Mouse (Mus musculus) MEL (cell line): ENCODE measurements around the gene Serinc2. TPM values are rescaled to one million over a fixed set of nuclear protein-coding genes. Genes with fewer than 3 reads are reported as not detected.

Source experiments
- DNase-seq: peaks from one replicate; pipeline ENCODE4 v3.0.0; 2011; ENCODE audit warnings: low read depth, low spot score
- H3K27ac ChIP-seq: 2 replicates; pipeline ENCODE4 v1.5.1; 2012; ENCODE audit warnings: low read depth, mild to moderate bottlenecking, control low read depth, low read length, moderate library complexity; ENCODE audit not compliant: control insufficient read depth
- H3K27me3 ChIP-seq, 2 experiments: fragments of 150-350 bp in 1 of 2; sonication (generic) in 1 of 2; 2 replicates each; pipeline ENCODE4 v1.6.1; 2012; ENCODE audit warnings: low read length in 2 of 2, mild to moderate bottlenecking in 2 of 2, improper control_type of control experiment in 1 of 2, moderate library complexity in 1 of 2; ENCODE audit not compliant: insufficient read depth in 2 of 2, control insufficient read depth in 1 of 2
- H3K36me3 ChIP-seq, 2 experiments: 2 replicates each; pipeline ENCODE4 v1.6.1; 2012 to 2014; ENCODE audit warnings: low read length in 2 of 2, improper control_type of control experiment in 1 of 2, inconsistent platforms in 1 of 2, mild to moderate bottlenecking in 1 of 2; ENCODE audit not compliant: insufficient read depth in 2 of 2, control insufficient read depth in 1 of 2
- H3K4me1 ChIP-seq, 2 experiments: fragments of 150-350 bp in 1 of 2; sonication (generic) in 1 of 2; 2 replicates each; pipeline ENCODE4 v1.6.1; 2012; ENCODE audit warnings: low read length in 2 of 2, improper control_type of control experiment in 1 of 2, mild to moderate bottlenecking in 1 of 2; ENCODE audit not compliant: insufficient read depth in 2 of 2, control insufficient read depth in 1 of 2
- H3K4me3 ChIP-seq, 2 experiments: fragments of 150-350 bp in 1 of 2; sonication (generic) in 1 of 2; 2 replicates each; pipeline ENCODE4 v1.5.1; 2012; ENCODE audit warnings: low read depth in 2 of 2, low read length in 2 of 2, mild to moderate bottlenecking in 2 of 2, moderate library complexity in 2 of 2, control low read depth in 1 of 2, improper control_type of control experiment in 1 of 2; ENCODE audit not compliant: control insufficient read depth in 1 of 2, insufficient read depth in 1 of 2
- H3K79me2 ChIP-seq: 2 replicates; pipeline ENCODE4 v1.6.1; 2012; ENCODE audit warnings: mild to moderate bottlenecking, low read length, moderate library complexity; ENCODE audit not compliant: control insufficient read depth, poor library complexity, insufficient read depth
- H3K9ac ChIP-seq: 2 replicates; pipeline ENCODE4 v1.6.1; 2012; ENCODE audit warnings: low read depth, mild to moderate bottlenecking, control low read depth, low read length, moderate library complexity; ENCODE audit not compliant: control insufficient read depth, poor library complexity, severe bottlenecking
- H3K9me3 ChIP-seq: fragments of 150-350 bp; sonication (generic); replicated peaks from 2 replicates; pipeline ENCODE4 v1.6.1; 2012; ENCODE audit warnings: mild to moderate bottlenecking, low read length, improper control_type of control experiment, moderate library complexity; ENCODE audit not compliant: insufficient read depth
- CHD2 ChIP-seq: IDR thresholded peaks from 2 replicates; pipeline ENCODE4 v1.6.1; 2011; ENCODE audit warnings: low read length, improper control_type of control experiment
- CTCF ChIP-seq, 3 experiments: IDR thresholded peaks in 2 of 3; conservative IDR thresholded peaks in 1 of 3; 2 replicates each; pipeline ENCODE4 v1.5.1; 2011 to 2012; ENCODE audit warnings: low read length in 3 of 3, low read depth in 2 of 3, mild to moderate bottlenecking in 2 of 3, improper control_type of control experiment in 1 of 3, inconsistent platforms in 1 of 3, mixed read lengths in 1 of 3, moderate library complexity in 1 of 3; ENCODE audit not compliant: control insufficient read depth in 1 of 3, insufficient read depth in 1 of 3, poor library complexity in 1 of 3, severe bottlenecking in 1 of 3
- E2F4 ChIP-seq: IDR thresholded peaks from 2 replicates; pipeline ENCODE4 v1.6.1; 2011; ENCODE audit warnings: low read depth, low read length, improper control_type of control experiment, borderline replicate concordance
- ELF1 ChIP-seq: IDR thresholded peaks from 2 replicates; pipeline ENCODE4 v1.6.1; 2014; ENCODE audit warnings: low read depth, mild to moderate bottlenecking, inconsistent platforms, low read length, improper control_type of control experiment, moderate library complexity
- EP300 ChIP-seq, 2 experiments: IDR thresholded peaks; 2 replicates each; pipeline ENCODE4 v1.6.1; 2011; ENCODE audit warnings: improper control_type of control experiment in 2 of 2, low read length in 2 of 2, low read depth in 1 of 2, mild to moderate bottlenecking in 1 of 2
- GATA1 ChIP-seq: IDR thresholded peaks from 2 replicates; pipeline ENCODE4 v1.6.1; 2011; ENCODE audit warnings: low read depth, low read length, improper control_type of control experiment
- HCFC1 ChIP-seq: IDR thresholded peaks from 2 replicates; pipeline ENCODE4 v1.6.1; 2012; ENCODE audit warnings: low read depth, mild to moderate bottlenecking, inconsistent platforms, low read length, improper control_type of control experiment, moderate library complexity
- JUND ChIP-seq: IDR thresholded peaks from 2 replicates; pipeline ENCODE4 v1.6.1; 2011; ENCODE audit warnings: low read depth, mild to moderate bottlenecking, improper control_type of control experiment, low read length
- KAT2A ChIP-seq: conservative IDR thresholded peaks from 2 replicates; pipeline ENCODE4 v1.6.1; 2012; ENCODE audit warnings: low read depth, low read length, improper control_type of control experiment, inconsistent platforms
- MAFK ChIP-seq: IDR thresholded peaks from 2 replicates; pipeline ENCODE4 v1.6.1; 2011; ENCODE audit warnings: low read depth, mild to moderate bottlenecking, low read length, improper control_type of control experiment, borderline replicate concordance
- MEF2A ChIP-seq: IDR thresholded peaks from 2 replicates; pipeline ENCODE4 v1.6.1; 2014; ENCODE audit warnings: low read depth, mild to moderate bottlenecking, inconsistent platforms, low read length, improper control_type of control experiment; ENCODE audit not compliant: poor library complexity, insufficient replicate concordance, severe bottlenecking; ENCODE audit errors: extremely low read depth
- MYC ChIP-seq: IDR thresholded peaks from 2 replicates; pipeline ENCODE4 v1.6.1; 2011; ENCODE audit warnings: low read depth, mild to moderate bottlenecking, low read length, improper control_type of control experiment, moderate library complexity
- NRF1 ChIP-seq: IDR thresholded peaks from 2 replicates; pipeline ENCODE4 v1.6.1; 2014; ENCODE audit warnings: low read depth, mild to moderate bottlenecking, inconsistent platforms, low read length, improper control_type of control experiment, moderate library complexity; ENCODE audit not compliant: poor library complexity, insufficient read depth, severe bottlenecking
- POLR2AphosphoS2 ChIP-seq: IDR thresholded peaks from 2 replicates; pipeline ENCODE4 v1.6.1; 2011; ENCODE audit warnings: low read length, improper control_type of control experiment
- POLR2AphosphoS5 ChIP-seq: IDR thresholded peaks from 2 replicates; pipeline ENCODE4 v1.6.1; 2012; ENCODE audit warnings: low read depth, borderline replicate concordance, mild to moderate bottlenecking, inconsistent platforms, low read length, moderate library complexity, mixed read lengths
- RAD21 ChIP-seq: IDR thresholded peaks from 2 replicates; pipeline ENCODE4 v1.6.1; 2011; ENCODE audit warnings: mild to moderate bottlenecking, low read depth, low read length, improper control_type of control experiment
- RCOR1 ChIP-seq: IDR thresholded peaks from 2 replicates; pipeline ENCODE4 v1.6.1; 2012; ENCODE audit warnings: low read depth, mild to moderate bottlenecking, inconsistent platforms, low read length, improper control_type of control experiment
- SIN3A ChIP-seq: IDR thresholded peaks from 2 replicates; pipeline ENCODE4 v1.6.1; 2012; ENCODE audit warnings: low read length, improper control_type of control experiment, inconsistent platforms
- TAL1 ChIP-seq: IDR thresholded peaks from 2 replicates; pipeline ENCODE4 v1.6.1; 2012; ENCODE audit warnings: mild to moderate bottlenecking, inconsistent platforms, low read length, moderate library complexity, mixed read lengths
- TBP ChIP-seq: IDR thresholded peaks from 2 replicates; pipeline ENCODE4 v1.8.0; 2011; ENCODE audit warnings: low read depth, low read length, improper control_type of control experiment
- TCF12 ChIP-seq: IDR thresholded peaks from 2 replicates; pipeline ENCODE4 v1.6.1; 2014; ENCODE audit warnings: low read depth, mild to moderate bottlenecking, inconsistent platforms, low read length, improper control_type of control experiment, moderate library complexity
- USF2 ChIP-seq, 2 experiments: IDR thresholded peaks; 2 replicates each; pipeline ENCODE4 v1.6.1; 2011 to 2012; ENCODE audit warnings: improper control_type of control experiment in 2 of 2, low read length in 2 of 2, borderline replicate concordance in 1 of 2, inconsistent platforms in 1 of 2, low read depth in 1 of 2, mild to moderate bottlenecking in 1 of 2; ENCODE audit not compliant: insufficient read depth in 1 of 2
- ZMIZ1 ChIP-seq: IDR thresholded peaks from 2 replicates; pipeline ENCODE4 v1.6.1; 2012; ENCODE audit warnings: low read depth, mild to moderate bottlenecking, inconsistent platforms, low read length, improper control_type of control experiment, moderate library complexity
- ZNF384 ChIP-seq: IDR thresholded peaks from 2 replicates; pipeline ENCODE4 v1.6.1; 2012; ENCODE audit warnings: low read depth, mild to moderate bottlenecking, inconsistent platforms, low read length, improper control_type of control experiment
- polyA plus RNA-seq, 2 experiments: library from polyadenylated mRNA; stranded (reverse) in 1 of 2; unstranded in 1 of 2; fragments of >175 nt in 1 of 2; fragments of >200 nt in 1 of 2; gene quantifications; 2 replicates each; pipeline versions ENCODE4 v1.2.1 to v1.2.4; 2012; ENCODE audit warnings: low replicate concordance in 2 of 2, low read depth in 1 of 2; ENCODE audit not compliant: insufficient read length in 2 of 2, insufficient read depth in 1 of 2, missing spikeins in 1 of 2
- total RNA-seq: library from RNA; depleted of rRNA; stranded (reverse); fragments of 300-350 nt; gene quantifications from 2 replicates; pipeline ENCODE4 v1.2.3, GENCODE M21; 2012

Gene Serinc2
- total and polyA plus RNA-seq, 3 experiments: 0.21 TPM; not detected in 2

- no peaks in the 10 kb centered on the region for H3K27me3 ChIP-seq
- no peak overlapping the region for H3K4me3 ChIP-seq
- TF ChIP-seq CTCF (IDR thresholded peaks at IDR 0.05 in 2 of 3, conservative IDR thresholded peaks at IDR 0.05 in 1 of 3; ENCODE audit: control insufficient read depth in 1 of 3, insufficient read depth in 1 of 3, low read depth in 2 of 3, low read length in 3 of 3, poor library complexity in 1 of 3, severe bottlenecking in 1 of 3) (peak in 1 of 3 experiments; percentile 5; a peak in 1 of 6 replicates), ZNF384 (no peak)
- H3K9me3 ChIP-seq: no peaks in the 10 kb centered on the region
- no peak for DNase-seq
- H3K4me1 ChIP-seq: peaks cover 7 to 13% of the 10 kb centered on the region in 2 experiments
- no peak overlapping the region for H3K27ac ChIP-seq
- peaks cover 3 to 13% of the 10 kb centered on the region in 2 experiments for H3K36me3 ChIP-seq
- H3K79me2 ChIP-seq: no peaks in the 10 kb centered on the region
- no peak overlapping the region for H3K9ac ChIP-seq
Observed at GRCm38 (mm10) chr4:130325446-130325845, 46.4 kb upstream of the Serinc2 start.

GRCm38 (mm10) chr4:130323607-130324006 is 44.6 kb upstream of the Serinc2 start:
- Histone ChIP-seq H3K4me3 (no peak overlapping the region), H3K27me3 (no peaks in the 10 kb centered on the region), H3K4me1 (peaks cover 7 to 13% of the 10 kb centered on the region in 2 experiments), H3K36me3 (peaks cover 3 to 13% of the 10 kb centered on the region in 2 experiments), H3K9ac (no peak overlapping the region), H3K27ac (peak overlapping the region; percentile 35; the same call in 1 of the 2 replicates), H3K79me2 (no peaks in the 10 kb centered on the region), H3K9me3 (no peaks in the 10 kb centered on the region)
- no peak for DNase-seq
- no peak for TF ChIP-seq HCFC1
- TF ChIP-seq ZNF384: no peak
- TF ChIP-seq KAT2A: no peak
- TF ChIP-seq MYC: no peak
- TF ChIP-seq SIN3A: no peak
- no peak for TF ChIP-seq TCF12
- no peak for TF ChIP-seq GATA1
- no peak for TF ChIP-seq RAD21

- Histone ChIP-seq H3K36me3 (peaks cover 3 to 13% of the 10 kb centered on the region in 2 experiments), H3K27ac (peak overlapping the region; percentile 35; the same call in 1 of the 2 replicates), H3K9ac (no peak overlapping the region), H3K27me3 (no peaks in the 10 kb centered on the region), H3K4me1 (peaks cover 7 to 13% of the 10 kb centered on the region in 2 experiments), H3K9me3 (no peaks in the 10 kb centered on the region), H3K4me3 (no peak overlapping the region), H3K79me2 (no peaks in the 10 kb centered on the region)
- peak; percentile 56 for DNase-seq
- peak; percentile 33 to 43; a peak in 2 of 4 replicates for TF ChIP-seq EP300 (IDR thresholded peaks at IDR 0.05; ENCODE audit: low read depth in 1 of 2, low read length in 2 of 2)
- 0 out of 2 replicates have a peak, but pooled peaks have one; percentile 36 for TF ChIP-seq HCFC1
- TF ChIP-seq SIN3A: no peak
- no peak for TF ChIP-seq USF2 (IDR thresholded peaks at IDR 0.05; ENCODE audit: borderline replicate concordance in 1 of 2, insufficient read depth in 1 of 2, low read depth in 1 of 2, low read length in 2 of 2)
- TF ChIP-seq MEF2A: no peak
- no peak for TF ChIP-seq TBP
- no peak for TF ChIP-seq KAT2A
- TF ChIP-seq POLR2AphosphoS2: no peak
- peak; percentile 41 for TF ChIP-seq GATA1
- TF ChIP-seq JUND: no peak
- TF ChIP-seq E2F4: no peak
- no peak for TF ChIP-seq ZMIZ1
- no peak for TF ChIP-seq TAL1
- TF ChIP-seq MAFK: no peak
- 0 out of 2 replicates have a peak, but pooled peaks have one; percentile 17 for TF ChIP-seq RCOR1
- no peak for TF ChIP-seq POLR2AphosphoS5
- TF ChIP-seq CHD2: no peak
- peak; percentile 65 for TF ChIP-seq ELF1
- TF ChIP-seq NRF1: no peak
Observed at GRCm38 (mm10) chr4:130323165-130323564, 44.2 kb upstream of the Serinc2 start.
